Mouse (Mus musculus) neural tube, embryonic 14.5 days (tissue): Measurements from ENCODE around the gene Enpp6. TPM values are rescaled to one million over a fixed set of nuclear protein-coding genes. Genes with fewer than 3 reads are reported as not detected.
"Not testable (repeated sequence)": the region's sequence is repeated elsewhere in the genome, so short reads cannot be mapped to it uniquely, and the experiment has no call there.

Experiments used
- ATAC-seq: fragments of 200-750 bp; cut with Nextera tagmentation; 2 replicates; pipeline ENCODE4 v1.8.0; 2017; ENCODE audit warnings: low read depth, mild to moderate bottlenecking, moderate TSS enrichment, moderate library complexity
- H3K27ac ChIP-seq: fragments of 300-500 bp; sonication (generic); 2 replicates; pipeline ENCODE4 v1.5.1; 2014; ENCODE audit warnings: low read depth, mild to moderate bottlenecking, control low read depth, low read length, moderate library complexity, mixed read lengths
- H3K27me3 ChIP-seq: fragments of 300-500 bp; sonication (generic); 2 replicates; pipeline ENCODE4 v1.6.1; 2014; ENCODE audit warnings: low read length; ENCODE audit not compliant: control insufficient read depth, insufficient read depth
- H3K36me3 ChIP-seq: fragments of 300-500 bp; sonication (generic); 2 replicates; pipeline ENCODE4 v1.6.1; 2014; ENCODE audit warnings: low read length, mixed read lengths; ENCODE audit not compliant: control insufficient read depth, insufficient read depth
- H3K4me1 ChIP-seq: fragments of 300-500 bp; sonication (generic); 2 replicates; pipeline ENCODE4 v1.6.1; 2014; ENCODE audit warnings: low read length; ENCODE audit not compliant: control insufficient read depth, insufficient read depth
- H3K4me2 ChIP-seq: fragments of 300-500 bp; sonication (generic); 2 replicates; pipeline ENCODE4 v1.6.1; 2014; ENCODE audit warnings: mild to moderate bottlenecking, low read depth, low read length, control low read depth
- H3K4me3 ChIP-seq: fragments of 300-500 bp; sonication (generic); 2 replicates; pipeline ENCODE4 v1.5.1; 2014; ENCODE audit warnings: low read depth, low read length, control low read depth, mixed read lengths
- H3K9ac ChIP-seq: fragments of 300-500 bp; sonication (generic); replicated peaks from 2 replicates; pipeline ENCODE4 v1.6.1; 2014; ENCODE audit warnings: low read depth, mild to moderate bottlenecking, control low read depth, low read length, mixed read lengths
- H3K9me3 ChIP-seq: fragments of 300-500 bp; sonication (generic); 2 replicates; pipeline ENCODE4 v1.6.1; 2016; ENCODE audit warnings: low read length; ENCODE audit not compliant: control insufficient read depth
- WGBS: fragments of 180-500 bp; shearing (Covaris S2); extraction: QIAGEN DNeasy Blood & Tissue Kit; methylation state at CpG from one replicate; pipeline ENCODE4 v1.1.7; 2014; 5-methylcytosine and 5-hydroxymethylcytosine counted together
- polyA plus RNA-seq: library from polyadenylated mRNA; unstranded; fragments of >200 nt; fragmentation: Nextera tagmentation; extraction: Ambion mirVana; gene quantifications from 2 replicates; pipeline ENCODE4 v1.2.1, GENCODE M21; 2014

Enpp6 gene
- polyA plus RNA-seq, 1 experiment from 2014 or later: 0.70 TPM

GRCm38 (mm10) chr8:47040215-47040614, 53.5 kb downstream of the Enpp6 start:
- not testable (repeated sequence) for H3K4me1 ChIP-seq, H3K36me3 ChIP-seq, ATAC-seq, H3K9ac ChIP-seq, H3K4me3 ChIP-seq, H3K27me3 ChIP-seq, H3K9me3 ChIP-seq, H3K4me2 ChIP-seq, H3K27ac ChIP-seq
- 82% methylated on average over 3 of the region's 4 CpGs for WGBS

- Histone ChIP-seq H3K9ac (no peak overlapping the region), H3K4me2 (no peak overlapping the region), H3K4me1 (no peaks in the 10 kb centered on the region), H3K36me3 (no peaks in the 10 kb centered on the region), H3K4me3 (no peak overlapping the region), H3K27ac (no peak overlapping the region), H3K27me3 (no peaks in the 10 kb centered on the region), H3K9me3 (no peaks in the 10 kb centered on the region; the same call in 1 of the 2 replicates)
- no peak for ATAC-seq
- WGBS: 68% methylated on average over 4 of the region's 4 CpGs
These were observed 59.7 kb downstream of the Enpp6 start for GRCm38 (mm10) chr8:47046340-47046739.

GRCm38 (mm10) chr8:47047146-47047545, 60.5 kb downstream of the Enpp6 start:
- no peaks in the 10 kb centered on the region; the same call in 1 of the 2 replicates for H3K9me3 ChIP-seq
- no peak overlapping the region for H3K4me2 ChIP-seq
- no peaks in the 10 kb centered on the region for H3K4me1 ChIP-seq
- H3K27ac ChIP-seq: no peak overlapping the region
- no peak overlapping the region for H3K9ac ChIP-seq
- no peak for ATAC-seq
- no peak overlapping the region for H3K4me3 ChIP-seq
- 97% methylated on average over 2 of the region's 2 CpGs for WGBS
- H3K27me3 ChIP-seq: no peaks in the 10 kb centered on the region
- no peaks in the 10 kb centered on the region for H3K36me3 ChIP-seq

- no peak overlapping the region for H3K4me2 ChIP-seq
- 87% methylated on average over 10 of the region's 10 CpGs for WGBS
- H3K9me3 ChIP-seq: no peaks in the 10 kb centered on the region; the same call in 1 of the 2 replicates
- H3K27me3 ChIP-seq: no peaks in the 10 kb centered on the region
- H3K4me3 ChIP-seq: no peak overlapping the region
- H3K9ac ChIP-seq: no peak overlapping the region
- H3K27ac ChIP-seq: no peak overlapping the region
- H3K36me3 ChIP-seq: no peaks in the 10 kb centered on the region
- ATAC-seq: no peak
- H3K4me1 ChIP-seq: no peaks in the 10 kb centered on the region
These were observed 61.9 kb downstream of the Enpp6 start for GRCm38 (mm10) chr8:47048584-47048983.

- Histone ChIP-seq H3K9ac (no peak overlapping the region), H3K4me1 (no peaks in the 10 kb centered on the region), H3K4me2 (no peak overlapping the region), H3K36me3 (no peaks in the 10 kb centered on the region), H3K27ac (no peak overlapping the region), H3K9me3 (no peaks in the 10 kb centered on the region), H3K4me3 (no peak overlapping the region), H3K27me3 (no peaks in the 10 kb centered on the region)
- ATAC-seq: no peak
- 54% methylated on average over 3 of the region's 3 CpGs for WGBS
These were observed 66.0 kb downstream of the Enpp6 start for GRCm38 (mm10) chr8:47052643-47053042.

GRCm38 (mm10) chr8:47056086-47056485, 69.4 kb downstream of the Enpp6 start:
- Histone ChIP-seq H3K4me1 (no peaks in the 10 kb centered on the region), H3K27me3 (no peaks in the 10 kb centered on the region), H3K36me3 (no peaks in the 10 kb centered on the region), H3K9me3 (no peaks in the 10 kb centered on the region), H3K4me3 (no peak overlapping the region), H3K27ac (no peak overlapping the region), H3K4me2 (no peak overlapping the region), H3K9ac (no peak overlapping the region)
- no peak for ATAC-seq
- WGBS: 91% methylated on average over 1 of the region's 1 CpGs

- H3K4me2 ChIP-seq: no peak overlapping the region
- WGBS: 14% methylated on average over 4 of the region's 4 CpGs
- no peaks in the 10 kb centered on the region for H3K9me3 ChIP-seq
- H3K4me1 ChIP-seq: no peaks in the 10 kb centered on the region
- ATAC-seq: no peak
- H3K36me3 ChIP-seq: no peaks in the 10 kb centered on the region
- no peaks in the 10 kb centered on the region for H3K27me3 ChIP-seq
- no peak overlapping the region for H3K4me3 ChIP-seq
- H3K9ac ChIP-seq: no peak overlapping the region
- H3K27ac ChIP-seq: no peak overlapping the region
These were observed 71.8 kb downstream of the Enpp6 start for GRCm38 (mm10) chr8:47058526-47058925.

- Histone ChIP-seq H3K4me1 (no peaks in the 10 kb centered on the region), H3K4me2 (no peak overlapping the region), H3K4me3 (no peak overlapping the region), H3K27me3 (no peaks in the 10 kb centered on the region), H3K36me3 (no peaks in the 10 kb centered on the region), H3K27ac (no peak overlapping the region), H3K9me3 (no peaks in the 10 kb centered on the region), H3K9ac (no peak overlapping the region)
- 65% methylated on average over 2 of the region's 2 CpGs for WGBS
- ATAC-seq: no peak
These were observed 72.3 kb downstream of the Enpp6 start for GRCm38 (mm10) chr8:47058971-47059370.

- Histone ChIP-seq H3K4me2 (no peak overlapping the region), H3K27ac (no peak overlapping the region), H3K9ac (no peak overlapping the region), H3K36me3 (no peaks in the 10 kb centered on the region), H3K9me3 (no peaks in the 10 kb centered on the region), H3K27me3 (no peaks in the 10 kb centered on the region), H3K4me3 (no peak overlapping the region), H3K4me1 (no peaks in the 10 kb centered on the region)
- 77% methylated on average over 7 of the region's 7 CpGs for WGBS
- ATAC-seq: no peak
These were observed 74.5 kb downstream of the Enpp6 start for GRCm38 (mm10) chr8:47061105-47061720.
